In the genomic region with DNA sequence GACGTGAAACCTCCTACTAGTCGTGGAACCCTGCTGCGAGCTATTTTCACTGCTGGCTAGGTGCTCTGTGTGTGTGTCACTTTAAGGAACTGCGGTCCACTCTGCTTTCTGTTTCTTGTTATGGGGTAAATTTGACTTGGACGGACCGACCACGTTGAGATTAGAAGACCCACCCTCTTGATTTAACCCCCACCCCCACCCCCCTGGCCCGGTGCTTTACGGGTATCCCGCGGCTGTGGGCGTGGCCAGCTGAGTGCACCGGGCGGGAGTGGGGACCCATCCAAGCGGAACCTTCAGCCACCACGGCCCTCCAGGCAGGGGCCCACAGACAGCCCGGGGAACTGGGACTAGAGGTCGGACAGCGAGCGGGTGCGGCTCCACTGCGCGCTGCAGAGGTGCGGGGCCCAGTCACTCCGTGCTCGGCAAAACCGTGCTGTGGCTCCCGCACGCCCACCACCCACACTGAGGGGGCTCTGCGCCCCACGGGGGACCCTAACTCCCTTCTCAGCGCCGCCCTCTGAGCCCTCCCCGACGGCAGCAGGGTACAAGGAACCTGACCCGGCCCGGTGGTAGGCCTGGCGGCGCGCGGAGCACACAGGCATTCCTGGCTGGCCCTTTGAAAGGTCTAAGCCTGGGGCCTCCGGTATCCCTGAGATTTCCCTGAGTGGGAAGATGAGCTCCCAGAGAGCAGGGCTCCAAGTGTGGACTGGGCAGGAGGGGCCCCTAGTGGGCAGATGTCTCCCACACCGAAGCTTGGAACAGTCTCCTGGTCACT, we compare ENCODE assay signal across 9 mouse cellular contexts. TPM values are rescaled to one million over a fixed set of nuclear protein-coding genes. Genes with fewer than 3 reads are reported as not detected.
DNase-seq lines count a peak whose midpoint lies in the region; ATAC-seq and TF ChIP-seq lines count a peak whose summit lies in the region.
"Had no signal": no experiment of that assay in that cellular context is flagged by ENCODE, and none has a peak within 500 bp of the region (broad histone marks: within the 10 kb centered on the region; RNA-seq: fewer than 3 reads in every experiment).

No protein-coding gene starts in this region.

- no peaks in the 10 kb centered on the region for H3K9me3 ChIP-seq in liver, embryonic 15.5 days (replicated peaks)

- 0 out of 2 replicates have a peak, but pooled peaks cover under 1% of the 10 kb centered on the region for H3K4me1 ChIP-seq in kidney, adult 2 months (ENCODE audit: control insufficient read depth, insufficient read depth, low read length)
- H3K4me1 ChIP-seq in liver, embryonic 15.5 days (replicated peaks) = peaks cover 11% of the 10 kb centered on the region; the same call in 1 of the 2 replicates

- ATAC-seq in liver, embryonic 15.5 days (ENCODE audit: insufficient read depth) = peak; percentile 42

- peak overlapping the region; percentile 54 for H3K4me3 ChIP-seq in left cerebral cortex, adult 2 months
- H3K4me3 ChIP-seq in kidney, adult 2 months (ENCODE audit: insufficient read depth, low read depth, low read length) = peak overlapping the region; percentile 77
- H3K4me3 ChIP-seq in liver, embryonic 15.5 days (replicated peaks) = peak overlapping the region; percentile 50

- WGBS in kidney, adult 2 months = 13% methylated on average over 43 of the region's 43 CpGs
- 15% methylated on average over 43 of the region's 43 CpGs for WGBS in liver, embryonic 15.5 days (ENCODE audit: insufficient replicate concordance)

- peak; percentile 18 for TF ChIP-seq CTCF in left cerebral cortex, adult 2 months (IDR thresholded peaks at IDR 0.05)
- TF ChIP-seq CTCF in kidney, adult 2 months (conservative IDR thresholded peaks at IDR 0.05; ENCODE audit: insufficient read depth, insufficient read length, low read depth, low read length) = peak; percentile 17; the same call in 1 of the 2 replicates

- DNase-seq in left cerebral cortex, adult 2 months (ENCODE audit: extremely low spot score in 1 of 2, low spot score in 2 of 2) = peak; percentile 29 to 39
- no peak for DNase-seq in left cerebral cortex, adult 11 months (ENCODE audit: low spot score)
- DNase-seq in embryo, embryonic 11.5 days (ENCODE audit: low read depth, low spot score) = peak; percentile 8
- peak; percentile 49 to 55 for DNase-seq in heart, adult 9 months (ENCODE audit: low spot score in 2 of 2)
- DNase-seq in kidney, adult 2 months = peak; percentile 74
- peak; percentile 25 to 26 for DNase-seq in natural killer cell, adult 2 months (ENCODE audit: low spot score in 2 of 2)
- DNase-seq in testis, postnatal 10 days (ENCODE audit: low spot score) = peak; percentile 83

- no peaks in the 10 kb centered on the region for H3K27me3 ChIP-seq in kidney, adult 2 months (replicated peaks; ENCODE audit: control insufficient read depth, insufficient read depth, low read length)
- no peaks in the 10 kb centered on the region for H3K27me3 ChIP-seq in liver, embryonic 15.5 days

- H3K4me2 ChIP-seq in liver, embryonic 15.5 days = peak overlapping the region; percentile 67

- peak overlapping the region; percentile 21; the same call in 1 of the 2 replicates for H3K9ac ChIP-seq in liver, embryonic 15.5 days

- no peak for TF ChIP-seq POLR2A in kidney, adult 2 months (IDR thresholded peaks at IDR 0.05; ENCODE audit: low read depth, low read length)

- no peaks in the 10 kb centered on the region for H3K36me3 ChIP-seq in kidney, adult 2 months (ENCODE audit: control insufficient read depth, insufficient read depth, low read length)
- no peaks in the 10 kb centered on the region for H3K36me3 ChIP-seq in liver, embryonic 15.5 days (replicated peaks)
- H3K36me3 ChIP-seq: G1E had no signal

- peak overlapping the region; percentile 70 for H3K27ac ChIP-seq in left cerebral cortex, adult 2 months
- H3K27ac ChIP-seq in kidney, adult 2 months (ENCODE audit: insufficient read depth, low read depth, low read length) = peak overlapping the region; percentile 62
- H3K27ac ChIP-seq in liver, embryonic 15.5 days (replicated peaks) = peak overlapping the region; percentile 55

- intact Hi-C loops in left cerebral cortex, adult 2 months (cut with DNase I) = loop anchor here (5.0 kb wide), 1 partner anchor 148 kb away; no protein-coding TSS in a partner anchor

RNA-seq across cellular contexts. Expression of a gene that starts 54.0 kb away (rescaled TPM):
- total RNA-seq in left cerebral cortex, adult 2 months (2021) = under 1 TPM; 0.14 TPM
- polyA plus RNA-seq in kidney, adult 2 months (2012; rRNA removed) = not detected in 2 replicates
- not detected in 2 replicates for polyA plus RNA-seq in liver, embryonic 15.5 days (2015; fragmentation: Nextera tagmentation; extraction: Ambion mirVana)
- polyA plus RNA-seq: G1E had no signal
